Comparison of ENCODE assay signal across 8 mouse cellular contexts in the genomic region with DNA sequence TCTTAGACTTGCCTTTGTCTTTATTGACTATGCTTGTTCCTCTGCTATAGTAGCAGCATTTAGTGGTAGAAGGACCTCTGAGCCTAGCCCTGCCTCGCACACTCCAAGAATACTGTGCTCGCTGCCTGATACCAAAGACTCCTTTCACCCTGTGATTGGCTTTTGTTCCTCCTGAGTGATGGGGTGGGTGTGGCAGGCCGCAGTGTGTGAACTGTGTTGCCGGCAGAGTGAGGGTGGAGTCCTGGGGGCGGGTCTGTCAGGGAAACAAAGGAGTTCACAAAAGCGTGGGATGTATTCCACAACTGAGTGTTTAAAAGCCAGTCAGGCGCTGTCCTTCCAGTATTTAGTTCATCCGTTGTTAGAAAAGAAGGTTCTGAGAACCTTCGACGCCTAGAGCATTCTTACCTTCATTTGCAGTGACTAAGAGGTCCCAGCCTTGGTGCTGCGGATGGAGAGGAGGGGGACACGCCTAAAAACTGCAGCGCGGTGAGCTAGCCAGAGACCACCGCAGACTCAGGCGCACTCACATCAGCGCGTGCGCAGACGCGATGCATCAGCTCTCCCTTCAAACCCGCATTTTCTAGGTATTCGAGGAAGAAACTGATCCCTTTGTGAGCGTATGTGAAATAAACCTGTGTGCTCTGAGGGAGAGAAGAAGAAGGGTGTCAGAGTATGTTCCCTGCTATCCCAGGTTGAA. TPM values are rescaled to one million over a fixed set of nuclear protein-coding genes. Genes with fewer than 3 reads are reported as not detected.
DNase-seq lines count a peak whose midpoint lies in the region; ATAC-seq lines count a peak whose summit lies in the region.

No protein-coding gene starts in this region.

- peaks cover 4% of the 10 kb centered on the region; the same call in 1 of the 2 replicates for H3K36me3 ChIP-seq in forebrain, embryonic 16.5 days (ENCODE audit: control insufficient read depth, insufficient read depth)
- H3K36me3 ChIP-seq in hindbrain, embryonic 15.5 days, result no peaks in the 10 kb centered on the region
- H3K36me3 ChIP-seq in liver, embryonic 15.5 days (replicated peaks), result no peaks in the 10 kb centered on the region

- intact Hi-C loops in gastrocnemius, postnatal 14 days (cut with DNase I; ENCODE audit: low total_unique reads), result no loop called here

- peak overlapping the region; percentile 99 for H3K9ac ChIP-seq in forebrain, embryonic 16.5 days (replicated peaks; ENCODE audit: low read depth, low read length)
- H3K9ac ChIP-seq in hindbrain, embryonic 15.5 days, result peak overlapping the region; percentile 99
- H3K9ac ChIP-seq in liver, embryonic 15.5 days, result no peak overlapping the region

- 0% methylated on average over 24 of the region's 24 CpGs for WGBS in forebrain, embryonic 16.5 days
- WGBS in hindbrain, embryonic 15.5 days, result under 1% methylated on average over 24 of the region's 24 CpGs
- WGBS in liver, embryonic 15.5 days (ENCODE audit: insufficient replicate concordance), result under 1% methylated on average over 24 of the region's 24 CpGs

- H3K4me1 ChIP-seq in forebrain, embryonic 16.5 days (replicated peaks; ENCODE audit: control insufficient read depth, insufficient read depth, low read length), result peaks cover 42% of the 10 kb centered on the region
- H3K4me1 ChIP-seq in hindbrain, embryonic 15.5 days (replicated peaks), result peaks cover 32% of the 10 kb centered on the region
- H3K4me1 ChIP-seq in liver, embryonic 15.5 days (replicated peaks), result peaks cover 29% of the 10 kb centered on the region

- peak; percentile 47 for DNase-seq in gastrocnemius, postnatal 14 days
- DNase-seq in gastrocnemius, adult 8-10 months (ENCODE audit: low spot score in 2 of 2), result no peak
- peak; percentile 85 for DNase-seq in WW6 (ENCODE audit: low read depth, low spot score)
- DNase-seq in naive thymus-derived CD4-positive, alpha-beta T cell, adult 2 months (ENCODE audit: low read depth), result peak; percentile 74
- no peak for DNase-seq in urinary bladder, postnatal 14 days (ENCODE audit: low spot score)

- peak overlapping the region; percentile 99 for H3K4me3 ChIP-seq in forebrain, embryonic 16.5 days (replicated peaks; ENCODE audit: low read length)
- H3K4me3 ChIP-seq in hindbrain, embryonic 15.5 days, result peak overlapping the region; percentile 89
- H3K4me3 ChIP-seq in liver, embryonic 15.5 days (replicated peaks), result peak overlapping the region; percentile 14; the same call in 1 of the 2 replicates

- H3K27ac ChIP-seq in forebrain, embryonic 16.5 days (ENCODE audit: low read length), result peak overlapping the region; percentile 100
- peak overlapping the region; percentile 99 for H3K27ac ChIP-seq in hindbrain, embryonic 15.5 days (replicated peaks)
- no peak overlapping the region for H3K27ac ChIP-seq in liver, embryonic 15.5 days (replicated peaks)

- no peaks in the 10 kb centered on the region for H3K27me3 ChIP-seq in forebrain, embryonic 16.5 days (replicated peaks; ENCODE audit: control insufficient read depth, insufficient read depth, low read length)
- H3K27me3 ChIP-seq in hindbrain, embryonic 15.5 days, result no peaks in the 10 kb centered on the region
- peaks cover 85% of the 10 kb centered on the region for H3K27me3 ChIP-seq in liver, embryonic 15.5 days

- peak; percentile 68 for ATAC-seq in forebrain, embryonic 16.5 days
- ATAC-seq in hindbrain, embryonic 15.5 days (ENCODE audit: low FRiP score, low read depth), result peak; percentile 72
- ATAC-seq in liver, embryonic 15.5 days (ENCODE audit: insufficient read depth), result no peak

- H3K4me2 ChIP-seq in forebrain, embryonic 16.5 days (ENCODE audit: low read length), result peak overlapping the region; percentile 98
- H3K4me2 ChIP-seq in hindbrain, embryonic 15.5 days, result peak overlapping the region; percentile 85
- H3K4me2 ChIP-seq in liver, embryonic 15.5 days, result peak overlapping the region; percentile 72

- H3K9me3 ChIP-seq in forebrain, embryonic 16.5 days (ENCODE audit: control insufficient read depth, low read length), result no peaks in the 10 kb centered on the region
- H3K9me3 ChIP-seq in hindbrain, embryonic 15.5 days, result no peaks in the 10 kb centered on the region
- no peaks in the 10 kb centered on the region for H3K9me3 ChIP-seq in liver, embryonic 15.5 days (replicated peaks)

RNA-seq across cellular contexts. Expression of gene Tubb2b, which starts 0.9 kb away (rescaled TPM):
- 1 to 10 TPM; 5.8 to 7.5 TPM for total RNA-seq in gastrocnemius, postnatal 14 days (2021)
- 1 to 10 TPM in 2 of 4 experiments, under 1 TPM in 2; 0.63 to 1.8 (median 1.3) TPM for total RNA-seq in gastrocnemius, adult 8-10 months (2022)
- polyA plus RNA-seq in forebrain, embryonic 16.5 days (2015; fragmentation: Nextera tagmentation; extraction: Ambion mirVana), result 1,170 and 1,210 TPM in 2 replicates
- 939 and 1,019 TPM in 2 replicates for polyA plus RNA-seq in hindbrain, embryonic 15.5 days (2015; fragmentation: Nextera tagmentation; extraction: Ambion mirVana)
- polyA plus RNA-seq in liver, embryonic 15.5 days (2015; fragmentation: Nextera tagmentation; extraction: Ambion mirVana), result 1.1 and 1.4 TPM in 2 replicates

RNA-seq across cellular contexts. Expression of gene Psmg4, which starts 31.6 kb away (rescaled TPM):
- 10 to 100 TPM; 26.0 to 26.9 TPM for total RNA-seq in gastrocnemius, postnatal 14 days (2021)
- total RNA-seq in gastrocnemius, adult 8-10 months (2022), result 10 to 100 TPM; 13.9 to 19.7 (median 16.9) TPM
- 82.3 and 89.0 TPM in 2 replicates for polyA plus RNA-seq in forebrain, embryonic 16.5 days (2015; fragmentation: Nextera tagmentation; extraction: Ambion mirVana)
- polyA plus RNA-seq in hindbrain, embryonic 15.5 days (2015; fragmentation: Nextera tagmentation; extraction: Ambion mirVana), result 78.1 and 82.6 TPM in 2 replicates
- polyA plus RNA-seq in liver, embryonic 15.5 days (2015; fragmentation: Nextera tagmentation; extraction: Ambion mirVana), result 26.0 and 30.0 TPM in 2 replicates

RNA-seq across cellular contexts. Expression of gene Tubb2a, which starts 53.4 kb away (rescaled TPM):
- total RNA-seq in gastrocnemius, postnatal 14 days (2021), result 10 to 100 TPM; 19.3 to 24.4 TPM
- 1 to 10 TPM; 3.9 to 8.6 (median 5.4) TPM for total RNA-seq in gastrocnemius, adult 8-10 months (2022)
- 1,717 and 2,137 TPM in 2 replicates for polyA plus RNA-seq in forebrain, embryonic 16.5 days (2015; fragmentation: Nextera tagmentation; extraction: Ambion mirVana)
- 3,041 and 3,094 TPM in 2 replicates for polyA plus RNA-seq in hindbrain, embryonic 15.5 days (2015; fragmentation: Nextera tagmentation; extraction: Ambion mirVana)
- 62.6 and 74.2 TPM in 2 replicates for polyA plus RNA-seq in liver, embryonic 15.5 days (2015; fragmentation: Nextera tagmentation; extraction: Ambion mirVana)

Comparison
In these comparisons a context has a peak if more than half of its experiments do, and no peak if none do; other contexts are left out.
1. DNase-seq: peak in gastrocnemius, postnatal 14 days (single experiment), WW6 (single experiment) and naive thymus-derived CD4-positive, alpha-beta T cell, adult 2 months (single experiment); none in gastrocnemius, adult 8-10 months (0 of 2) and urinary bladder, postnatal 14 days (single experiment).
2. H3K4me3 ChIP-seq: peak in every context shown above with its lines; median percentile 99 in forebrain, embryonic 16.5 days; 89 in hindbrain, embryonic 15.5 days; 14 in liver, embryonic 15.5 days.
3. RNA of gene Tubb2b, which starts 0.9 kb away (polyA plus RNA-seq): 1,170 to 1,210 TPM in forebrain, embryonic 16.5 days and 939 to 1,019 TPM in hindbrain, embryonic 15.5 days; 1.1 to 1.4 TPM in liver, embryonic 15.5 days; every median in the first group is over 100 times any median in the second.
4. RNA of gene Tubb2a, which starts 53.4 kb away (polyA plus RNA-seq): 3,041 to 3,094 TPM in hindbrain, embryonic 15.5 days and 1,717 to 2,137 TPM in forebrain, embryonic 16.5 days; 62.6 to 74.2 TPM in liver, embryonic 15.5 days; every median in the first group is over 10 times any median in the second.
5. Peak in every context shown above with its lines, with median percentiles within 50 percentile points of each other: H3K4me2 ChIP-seq.